Mouse (Mus musculus) spleen, postnatal 4 days (tissue): ENCODE results near the gene Gm21958.

Source experiments
- DNase-seq, 2 experiments: peaks; one replicate each; pipeline ENCODE4 v3.0.0; 2022; ENCODE audit warnings: low spot score in 2 of 2

Gm21958 gene

GRCm38 (mm10) chr3:54714253-54714652 is at the start of gene Gm21958:
Gene Gm21958 (minus strand): TSS chr3:54714353.
- DNase-seq: no peak

DNA sequence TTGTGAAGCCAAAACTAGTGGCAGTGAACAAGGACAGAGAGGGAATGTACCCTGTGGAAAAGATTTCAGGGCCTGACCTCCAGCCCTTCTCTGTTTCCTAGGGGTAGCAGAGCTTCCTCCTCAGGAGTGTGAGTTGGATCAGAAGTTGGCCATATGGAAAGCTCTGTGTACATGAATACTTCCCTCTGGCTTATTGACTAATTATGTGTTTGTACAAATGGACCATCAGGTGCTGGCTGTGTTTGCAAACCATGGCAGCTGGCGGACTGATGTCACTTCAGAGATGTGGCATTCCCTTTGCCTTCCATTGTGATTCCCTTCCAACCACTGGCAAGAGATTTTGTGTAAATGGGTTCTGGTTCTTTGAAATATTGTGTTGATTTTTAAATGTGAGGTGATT is 47.1 kb upstream of the Gm21958 start:
- no peak for DNase-seq

GRCm38 (mm10) chr3:54760321-54761115 is 46.4 kb upstream of the Gm21958 start:
- no peak for DNase-seq

DNA sequence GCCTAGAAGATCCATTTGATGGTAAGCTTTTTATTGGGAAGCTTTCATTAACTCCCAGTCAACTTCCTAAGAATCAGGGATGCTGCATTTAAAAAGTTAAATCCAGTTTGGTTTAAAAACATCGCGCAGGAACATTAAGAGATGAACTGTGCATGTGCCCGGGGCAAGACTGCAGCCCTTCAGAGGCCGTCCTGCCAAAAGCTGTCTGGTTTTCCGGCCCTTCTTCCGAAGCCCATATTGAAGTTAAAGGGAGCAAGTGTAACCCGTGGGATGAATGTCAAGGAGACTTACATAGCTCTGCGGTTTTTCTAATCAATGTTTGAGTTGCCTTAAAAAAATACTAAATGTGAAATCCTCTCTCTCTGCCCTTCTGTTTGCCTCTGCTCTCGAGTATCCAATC is 45.1 kb upstream of the Gm21958 start:
- no peak for DNase-seq

DNA sequence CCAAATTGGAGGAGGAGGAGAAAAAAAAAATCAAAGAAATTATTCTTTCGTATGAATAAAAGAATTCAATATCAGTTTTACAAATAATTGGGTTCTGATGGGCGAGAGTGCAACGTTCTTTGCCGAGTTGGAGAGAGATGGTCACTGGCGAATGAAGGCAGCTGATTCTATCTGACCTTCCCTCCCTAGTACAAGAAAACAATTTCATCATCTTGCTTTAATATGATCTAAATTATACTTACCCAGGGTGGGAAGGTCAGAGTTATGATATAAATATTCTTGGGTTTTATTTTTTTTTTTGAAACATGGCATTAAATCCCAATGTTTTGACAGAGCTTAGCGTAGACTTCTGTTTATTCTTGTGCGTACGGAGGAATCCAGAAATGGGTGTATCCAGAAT is 43.3 kb upstream of the Gm21958 start:
- no peak for DNase-seq

- DNase-seq: no peak
Observed at GRCm38 (mm10) chr3:54756058-54756457, 41.9 kb upstream of the Gm21958 start.

DNA sequence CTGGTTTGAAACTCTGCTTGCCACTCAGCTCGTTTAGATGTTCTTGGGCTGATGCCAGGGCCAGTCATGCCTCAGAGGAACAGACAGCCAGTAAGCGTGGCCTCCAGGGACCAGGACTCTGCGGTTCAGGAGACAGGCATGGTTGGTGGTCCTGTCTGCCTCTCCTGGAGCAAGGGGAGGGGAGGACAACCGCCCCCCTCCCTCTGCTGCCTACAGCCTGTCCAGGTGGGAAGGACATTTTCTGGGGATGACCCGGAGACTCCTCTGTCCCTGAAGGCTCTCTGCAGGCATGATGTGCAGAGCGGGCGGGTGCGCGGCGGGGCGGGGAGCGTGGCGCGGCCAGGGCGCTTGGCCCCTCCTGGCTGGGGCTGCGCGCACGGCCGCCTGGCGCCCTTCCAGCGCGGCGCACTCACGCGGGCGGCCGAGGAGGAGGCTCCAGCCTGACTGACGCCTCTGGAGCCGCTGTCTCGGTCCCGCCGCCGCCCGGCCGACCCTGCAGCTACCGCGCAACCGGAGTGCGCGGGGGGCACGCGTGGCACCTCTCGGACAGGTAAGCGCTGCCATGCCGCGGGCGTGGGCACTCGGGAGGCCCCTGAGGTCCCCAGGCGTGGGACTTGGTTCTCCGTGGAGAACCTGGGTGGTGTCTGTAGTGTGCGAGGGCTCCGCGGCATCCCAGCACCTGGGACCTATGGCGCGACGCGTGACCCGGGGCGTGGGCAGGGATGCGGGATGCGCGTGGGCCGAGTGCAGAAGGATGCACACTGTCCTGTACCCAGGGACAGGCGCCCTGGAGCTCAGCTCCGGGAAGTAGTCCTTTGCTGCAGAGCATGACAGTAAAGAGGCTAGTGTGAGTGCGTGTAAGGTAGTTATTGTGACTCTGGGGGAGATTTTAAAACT is 41.2 kb upstream of the Gm21958 start, which contains the start of gene Smad9:
Smad9 (plus strand) TSS at position 438 of the 897 bp plus-strand sequence.
- DNase-seq: no peak

GRCm38 (mm10) chr3:54753411-54753810 is 39.3 kb upstream of the Gm21958 start:
- DNase-seq: no peak

DNA sequence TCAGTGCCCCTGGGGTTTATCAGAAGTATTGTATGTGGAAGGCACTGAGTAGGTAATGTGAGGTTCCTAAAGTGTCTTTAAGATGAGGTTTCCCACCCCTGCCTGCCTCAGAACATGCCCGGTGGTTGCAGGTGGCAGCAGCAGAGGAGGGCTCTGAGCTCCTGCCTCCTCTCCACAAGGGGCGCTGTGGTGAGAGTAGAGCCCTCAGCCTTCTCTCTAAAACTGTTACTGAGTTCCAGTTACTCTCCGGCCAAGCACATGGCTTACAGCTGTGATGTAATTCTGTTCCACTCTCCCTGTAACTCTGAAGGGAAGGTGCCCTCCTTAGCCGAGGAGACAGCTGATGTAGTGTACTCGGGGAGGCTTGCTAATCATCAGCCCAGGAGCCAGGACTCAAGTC is 31.6 kb upstream of the Gm21958 start:
- DNase-seq: no peak

DNA sequence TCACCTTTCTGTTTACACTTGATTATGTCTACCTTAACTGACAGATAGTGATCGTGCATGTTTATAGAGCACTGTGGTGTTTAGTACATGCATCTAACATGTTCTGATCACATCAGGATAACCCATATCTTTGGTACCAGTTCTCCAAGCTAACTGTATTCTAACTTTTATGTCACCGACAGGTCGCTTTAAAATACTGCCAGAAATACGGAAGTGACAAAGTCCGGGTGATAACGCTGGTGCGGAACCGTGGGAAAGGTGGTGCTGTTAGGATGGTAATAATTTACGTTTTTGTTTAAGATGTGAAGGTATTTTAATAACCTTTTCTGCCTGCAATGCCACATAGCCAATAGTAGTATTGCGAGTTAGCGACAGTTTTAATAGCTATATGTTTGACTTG is 27.8 kb upstream of the Gm21958 start:
- DNase-seq: no peak

DNA sequence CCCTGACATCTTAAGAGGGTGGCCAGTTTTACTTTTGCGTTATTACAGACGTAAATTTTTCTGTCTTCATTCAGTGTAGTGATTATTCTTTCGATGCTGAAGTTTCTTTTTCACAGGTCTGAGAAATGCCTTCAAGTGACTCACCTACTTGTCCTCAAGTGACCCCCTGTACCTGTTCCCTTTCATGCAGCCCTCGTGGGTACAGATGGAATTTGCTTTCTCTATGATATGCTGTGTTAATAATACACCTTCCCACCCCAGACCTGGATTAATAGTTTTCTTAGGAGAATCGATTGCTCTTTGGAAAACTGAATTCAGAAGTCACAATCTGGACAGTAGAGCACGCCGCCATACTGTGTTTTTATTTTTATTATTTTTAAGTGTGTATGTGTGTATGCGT is 23.2 kb upstream of the Gm21958 start:
- no peak for DNase-seq

- no peak for DNase-seq
Observed at GRCm38 (mm10) chr3:54736101-54736927, 22.2 kb upstream of the Gm21958 start.

GRCm38 (mm10) chr3:54735247-54736046 is 21.3 kb upstream of the Gm21958 start, which contains the start of the genes Exosc8 and Alg5:
Gene Exosc8 (minus strand): TSS chr3:54735393.
Gene Alg5 (plus strand): TSS chr3:54735539.
- peak; percentile 91 to 99 for DNase-seq

DNA sequence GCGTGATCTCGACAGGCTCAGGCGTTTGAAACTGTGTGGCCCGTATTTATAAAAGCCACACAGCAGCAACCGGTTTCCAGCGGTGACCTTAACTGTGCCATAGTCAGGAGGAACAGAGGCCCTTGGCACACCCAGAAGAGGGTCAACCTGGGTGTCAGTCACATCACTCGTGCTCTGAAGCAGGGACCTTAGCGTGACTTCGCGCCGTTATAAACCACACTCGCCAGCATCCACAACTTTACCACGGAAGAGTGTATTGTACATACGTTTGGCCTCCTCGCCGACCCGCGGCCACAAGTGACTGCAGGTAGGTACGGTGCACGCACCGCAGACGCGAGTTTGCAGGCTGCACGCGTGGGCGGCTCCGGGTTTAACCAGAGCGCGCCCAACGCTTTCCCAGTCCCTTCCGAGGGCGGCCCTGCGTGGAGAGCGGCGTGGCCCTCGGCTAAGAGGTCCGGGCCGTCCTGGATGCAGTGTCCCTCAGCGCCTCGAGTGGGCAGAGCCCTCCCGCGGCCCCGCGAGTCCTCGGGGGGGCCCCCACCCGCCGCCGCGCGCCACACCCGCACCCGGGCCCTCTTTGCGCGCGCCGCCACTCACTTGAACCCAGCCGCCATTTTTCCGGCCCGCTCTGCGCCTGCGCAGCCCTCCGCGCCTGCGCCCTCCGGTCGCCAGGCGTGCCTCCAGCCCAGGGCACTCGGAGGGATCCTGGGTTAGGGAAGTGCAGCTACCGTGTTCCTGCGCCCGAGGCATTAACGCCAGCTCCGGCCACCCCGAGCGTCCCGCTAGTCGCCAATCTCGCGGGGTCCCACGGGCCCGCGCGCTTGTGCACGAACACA is 20.5 kb upstream of the Gm21958 start:
- DNase-seq: peak; percentile 93 to 98

DNA sequence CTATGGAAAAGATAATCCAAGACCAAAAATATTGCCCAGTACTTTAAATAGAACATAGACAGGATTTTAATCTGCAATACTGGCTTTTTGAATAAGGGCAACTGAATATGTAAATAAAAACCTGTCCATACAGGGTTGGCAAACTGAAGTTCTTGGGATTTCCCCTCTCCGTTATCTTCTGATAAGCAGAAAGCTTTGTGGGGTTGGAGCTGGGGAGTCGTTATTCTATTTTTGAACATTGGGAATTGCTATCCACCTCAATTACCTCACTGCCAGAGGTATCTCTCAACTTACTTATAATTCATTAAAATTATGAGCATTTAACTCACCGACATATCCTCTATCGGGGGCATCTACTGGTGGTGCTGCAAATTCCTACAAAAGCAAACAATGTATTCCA is 18.2 kb upstream of the Gm21958 start:
- no peak for DNase-seq

DNA sequence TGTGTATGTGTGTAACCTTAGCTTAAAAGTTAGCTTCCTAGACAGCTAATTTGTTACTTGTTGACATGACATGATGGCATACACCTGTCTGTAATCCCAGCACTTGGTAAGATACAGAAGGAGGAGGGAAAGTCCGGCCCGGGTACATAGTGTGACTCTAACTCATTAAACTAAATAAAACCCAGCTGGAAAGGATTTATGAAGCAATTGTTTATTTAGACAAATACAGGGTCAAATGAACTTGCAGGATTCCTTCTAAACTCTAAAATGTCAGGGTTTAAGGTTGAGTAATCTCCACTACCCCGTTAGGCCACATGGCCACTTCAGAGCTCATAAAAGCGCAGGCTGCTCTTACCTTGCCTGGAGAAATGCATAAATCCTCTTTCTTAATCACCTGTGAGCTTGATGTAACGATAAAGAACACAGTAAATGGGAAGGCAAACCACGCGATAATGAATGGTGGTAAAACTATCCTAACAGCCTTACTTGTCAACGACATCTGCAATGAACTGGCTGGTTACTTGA is 17.5 kb upstream of the Gm21958 start:
- no peak for DNase-seq

DNA sequence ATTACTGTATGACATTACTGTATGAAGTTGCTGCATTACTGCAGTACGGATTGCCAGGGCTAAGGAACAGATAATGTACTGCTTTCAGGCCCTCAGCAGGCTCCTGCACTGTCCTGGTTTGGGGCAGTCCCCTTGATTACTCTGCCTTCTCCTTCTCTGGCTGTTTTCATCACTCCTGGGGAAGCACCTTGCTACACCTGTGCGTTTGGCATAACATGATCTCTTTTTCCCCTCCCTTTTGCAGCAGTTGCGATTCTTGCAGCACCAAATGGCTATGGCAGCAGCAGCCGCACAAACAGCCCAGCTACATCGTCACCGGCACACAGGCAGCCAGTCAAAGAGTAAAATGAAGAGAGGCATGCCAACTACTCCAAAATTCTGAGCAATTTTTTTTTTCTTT is 13.9 kb upstream of the Gm21958 start:
- no peak for DNase-seq

- DNase-seq: no peak
Observed at GRCm38 (mm10) chr3:54727588-54727987, 13.4 kb upstream of the Gm21958 start.

- DNase-seq: no peak
Observed at GRCm38 (mm10) chr3:54725344-54725743, 11.2 kb upstream of the Gm21958 start.
